In the genomic region with DNA sequence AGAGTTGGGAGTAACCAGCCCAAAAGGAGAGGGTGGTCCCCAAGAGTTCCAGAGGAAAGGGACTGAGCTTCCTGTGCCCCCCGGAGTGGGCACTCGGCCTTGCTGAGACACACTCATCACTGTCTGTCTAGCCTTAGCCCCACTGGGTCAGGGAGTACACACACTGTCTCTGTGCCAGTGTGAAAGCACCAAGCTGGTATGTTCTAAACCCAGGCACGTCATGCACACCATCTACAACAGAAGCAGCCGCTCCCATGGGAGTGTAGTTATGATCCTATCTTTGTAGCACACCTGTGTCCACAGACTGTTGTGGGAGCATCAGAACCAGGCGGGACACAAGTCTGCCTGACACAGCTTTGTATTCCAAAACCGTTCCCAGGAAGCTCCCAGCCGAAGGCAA, we compare ENCODE assay signal across 20 mouse cellular contexts.
"Had no signal": no experiment of that assay in that cellular context is flagged by ENCODE, and none has a peak within 500 bp of the region (broad histone marks: within the 10 kb centered on the region; RNA-seq: fewer than 3 reads in every experiment).

No protein-coding gene starts in this region.

- H3K27ac ChIP-seq: kidney, postnatal 0 days; limb, embryonic 12.5 days; limb, embryonic 15.5 days; liver, embryonic 14.5 days; lung, embryonic 15.5 days; midbrain, embryonic 13.5 days; neural tube, embryonic 13.5 days had no signal

- H3K27me3 ChIP-seq: limb, embryonic 12.5 days; limb, embryonic 15.5 days; midbrain, embryonic 13.5 days; neural tube, embryonic 13.5 days had no signal

- DNase-seq: kidney, adult 2 months; kidney, postnatal 25 days; left cerebral cortex, postnatal 4 days; lung, adult 18-20 months; lung, postnatal 10 days; lung, postnatal 36 days; retina, postnatal 1 day; right cerebral cortex, postnatal 25 days; spleen, adult 18-20 months; thymus, postnatal 25 days had no signal

- H3K9me3 ChIP-seq: limb, embryonic 12.5 days; limb, embryonic 15.5 days; lung, embryonic 15.5 days; midbrain, embryonic 13.5 days; neural tube, embryonic 13.5 days had no signal

- H3K4me3 ChIP-seq: limb, embryonic 12.5 days; limb, embryonic 15.5 days; lung, embryonic 15.5 days; midbrain, embryonic 13.5 days; myocyte; neural tube, embryonic 13.5 days had no signal

- ATAC-seq: midbrain, embryonic 13.5 days; midbrain, embryonic 16.5 days had no signal

- H3K9ac ChIP-seq: limb, embryonic 12.5 days; limb, embryonic 15.5 days; liver, embryonic 14.5 days; lung, embryonic 15.5 days; midbrain, embryonic 13.5 days; neural tube, embryonic 13.5 days had no signal

- H3K4me2 ChIP-seq: limb, embryonic 12.5 days; limb, embryonic 15.5 days; liver, embryonic 11.5 days; lung, embryonic 15.5 days; midbrain, embryonic 13.5 days; neural tube, embryonic 13.5 days had no signal

- H3K36me3 ChIP-seq: limb, embryonic 12.5 days; limb, embryonic 15.5 days; lung, embryonic 15.5 days; midbrain, embryonic 13.5 days; neural tube, embryonic 13.5 days had no signal
